Mouse (Mus musculus) ovary, adult 10 weeks (tissue): Measurements from ENCODE around the gene Mrps18b. TPM values are rescaled to one million over a fixed set of nuclear protein-coding genes. Genes with fewer than 3 reads are reported as not detected.

Experiments used
- polyA plus RNA-seq: library from polyadenylated mRNA; stranded (reverse); fragments of 350-450 nt; fragmentation: Illumina TruSeq; extraction: RNeasy Lipid Tissue Mini Kit (QIAGEN cat#74804); gene quantifications from one replicate; pipeline ENCODE4 v1.2.3, GENCODE M21; 2014

Gene Mrps18b
- polyA plus RNA-seq: 14.5 TPM

GRCm38 (mm10) chr17:35916297-35917142 lies at the start of gene Mrps18b, which contains the start of gene Ppp1r10:
Mrps18b (minus strand) TSS chr17:35916389.
Ppp1r10 (plus strand) TSS chr17:35916434.

GRCm38 (mm10) chr17:35909919-35910369 lies 6.2 kb downstream of the Mrps18b start, which contains the start of gene Atat1:
Atat1 (minus strand) TSS chr17:35910075.

GRCm38 (mm10) chr17:35896781-35897643 lies 19.2 kb downstream of the Mrps18b start, which contains the start of gene 2310061I04Rik:
2310061I04Rik (minus strand) TSS chr17:35897431.

GRCm38 (mm10) chr17:35879245-35880057 lies 36.7 kb downstream of the Mrps18b start, which contains the start of gene Dhx16:
Dhx16 (plus strand) TSS chr17:35879819.

GRCm38 (mm10) chr17:35865481-35866280 lies 50.5 kb downstream of the Mrps18b start, which contains the start of gene Ppp1r18:
Ppp1r18 (plus strand) TSS chr17:35865593.

GRCm38 (mm10) chr17:35861198-35861857 lies 54.9 kb downstream of the Mrps18b start, which contains the start of gene Nrm:
Nrm (plus strand) TSS chr17:35861318.

Other genes starting within 250 kb of the Mrps18b start
- 0.48 TPM for gene Vars2, start 248.8 kb downstream of the Mrps18b start, polyA plus RNA-seq
- gene Gtf2h4, start 242.7 kb downstream of the Mrps18b start, polyA plus RNA-seq: 2.4 TPM
- 7.1 TPM for gene Ddr1, start 211.8 kb downstream of the Mrps18b start, polyA plus RNA-seq
- gene Ier3, start 94.7 kb downstream of the Mrps18b start, polyA plus RNA-seq: 7.2 TPM
- gene Flot1, start 93.2 kb downstream of the Mrps18b start, polyA plus RNA-seq: 6.8 TPM
- 165 TPM for gene Tubb5, start 78.1 kb downstream of the Mrps18b start, polyA plus RNA-seq
- gene Mdc1, start 74.9 kb downstream of the Mrps18b start, polyA plus RNA-seq: 27.0 TPM
- gene Nrm, start 55.1 kb downstream of the Mrps18b start, polyA plus RNA-seq: 4.5 TPM
- 2.1 TPM for gene Ppp1r18, start 50.8 kb downstream of the Mrps18b start, polyA plus RNA-seq
- gene Dhx16, start 36.6 kb downstream of the Mrps18b start, polyA plus RNA-seq: 17.6 TPM
- 11.3 TPM for gene 2310061I04Rik, start 19.0 kb downstream of the Mrps18b start, polyA plus RNA-seq
- gene Atat1, start 6.3 kb downstream of the Mrps18b start, polyA plus RNA-seq: 8.8 TPM
- gene Ppp1r10, start within 50 bp of the Mrps18b start, polyA plus RNA-seq: 47.7 TPM
- gene Abcf1, start 53.4 kb upstream of the Mrps18b start, polyA plus RNA-seq: 63.5 TPM
- 1.6 TPM for gene Gnl1, start 63.5 kb upstream of the Mrps18b start, polyA plus RNA-seq
- 4.4 TPM for gene Prr3, start 63.8 kb upstream of the Mrps18b start, polyA plus RNA-seq
- 2.5 TPM for gene H2-T24, start 104.2 kb upstream of the Mrps18b start, polyA plus RNA-seq
- 2.5 TPM for gene H2-T23, start 116.5 kb upstream of the Mrps18b start, polyA plus RNA-seq
- 8.8 TPM for gene H2-T22, start 126.4 kb upstream of the Mrps18b start, polyA plus RNA-seq
- gene Gm6034, start 126.6 kb upstream of the Mrps18b start, polyA plus RNA-seq: not detected
- gene Gm11127, start 142.0 kb upstream of the Mrps18b start, polyA plus RNA-seq: not detected
- not detected for gene Gm19684, start 205.3 kb upstream of the Mrps18b start, polyA plus RNA-seq
- not detected for gene Gm7030, start 213.0 kb upstream of the Mrps18b start, polyA plus RNA-seq